Mouse (Mus musculus) brain, embryonic 18.5 days (tissue): ENCODE data around the gene Pltp.
A peak's percentile ranks its signal among the peaks of the same experiment; 100 is the strongest.
"Not testable (repeated sequence)": the region's sequence is repeated elsewhere in the genome, so short reads cannot be mapped to it uniquely, and the experiment has no call there.

Experiments used
- DNase-seq: peaks from one replicate; pipeline ENCODE4 v3.0.0-alpha.2; 2012; ENCODE audit warnings: low read depth, low spot score

Pltp gene

DNA sequence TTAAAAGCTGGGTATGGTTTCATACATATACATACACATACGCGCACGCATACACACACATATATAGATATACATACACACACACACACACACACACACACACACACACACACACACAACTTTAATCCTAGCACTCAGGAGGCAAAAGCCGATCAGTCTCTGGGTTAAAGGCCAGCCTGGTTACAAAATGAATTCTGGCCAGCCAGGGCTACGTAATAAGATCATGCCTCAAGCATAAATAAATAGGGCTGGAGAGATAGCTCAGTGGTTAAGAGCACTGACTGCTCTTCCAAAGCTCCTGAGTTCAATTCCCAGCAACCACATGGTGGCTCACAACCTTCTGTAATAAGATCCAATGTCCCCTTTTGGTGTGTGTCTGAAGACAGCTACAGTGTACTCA is 1.9 kb downstream of the Pltp start:
- not testable (repeated sequence) for DNase-seq

DNA sequence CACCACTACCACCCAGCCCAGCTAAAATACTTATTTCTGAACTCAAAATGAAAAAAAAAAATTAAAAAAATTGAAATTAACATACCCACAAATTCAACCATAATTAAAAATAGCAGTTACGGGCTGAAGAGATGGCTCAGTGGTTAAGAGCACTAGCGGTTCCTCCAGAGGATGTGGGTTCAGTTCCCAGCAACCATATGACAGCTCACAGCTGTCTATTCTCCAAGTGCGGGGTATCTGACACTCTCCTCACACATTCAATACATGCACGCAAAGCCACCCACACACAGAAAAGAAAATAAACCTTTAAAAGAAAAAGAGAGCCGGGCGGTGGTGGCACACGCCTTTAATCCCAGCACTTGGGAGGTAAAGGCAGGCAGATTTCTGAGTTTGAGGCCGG is 7.5 kb downstream of the Pltp start:
- no peak for DNase-seq

- no peak for DNase-seq
Measured at GRCm38 (mm10) chr2:164845782-164846181, 11.7 kb downstream of the Pltp start.

DNA sequence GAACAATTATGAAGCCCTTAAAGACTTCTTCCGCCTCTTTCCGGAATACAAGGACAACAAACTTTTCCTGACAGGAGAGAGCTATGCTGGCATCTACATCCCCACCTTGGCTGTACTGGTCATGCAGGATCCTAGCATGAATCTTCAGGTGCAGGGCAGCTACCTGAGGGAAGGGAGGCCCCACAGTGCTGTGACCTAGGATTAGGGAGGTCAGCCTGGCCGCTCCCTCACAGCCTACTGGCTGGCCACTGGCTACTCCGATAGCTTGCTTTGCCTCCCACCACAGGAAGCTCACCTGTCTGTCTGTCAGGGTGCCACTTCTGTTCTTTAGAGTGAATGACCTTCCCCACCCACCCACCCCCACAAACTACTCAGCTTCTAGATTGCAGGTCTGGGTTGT is 22.3 kb downstream of the Pltp start:
- no peak for DNase-seq

GRCm38 (mm10) chr2:164834531-164834930 is 23.0 kb downstream of the Pltp start:
- DNase-seq = no peak

- DNase-seq = peak; percentile 92
Measured at GRCm38 (mm10) chr2:164833314-164833959, 24.1 kb downstream of the Pltp start, which contains the start of gene Neurl2. Gene Neurl2, minus strand, starts transcription at chr2:164833456.

GRCm38 (mm10) chr2:164832748-164833301 is 24.7 kb downstream of the Pltp start, which contains the start of gene Ctsa:
Gene Ctsa, plus strand, starts transcription at chr2:164832873.
- DNase-seq = peak; percentile 43

GRCm38 (mm10) chr2:164832032-164832747 is 25.3 kb downstream of the Pltp start:
- no peak for DNase-seq

GRCm38 (mm10) chr2:164831029-164831428 is 26.5 kb downstream of the Pltp start:
- no peak for DNase-seq

GRCm38 (mm10) chr2:164829090-164829489 is 28.4 kb downstream of the Pltp start:
- DNase-seq = no peak

- DNase-seq = no peak
Measured at GRCm38 (mm10) chr2:164828437-164828836, 29.1 kb downstream of the Pltp start, which contains the start of gene Spata25. Gene Spata25, minus strand, starts transcription at chr2:164828537.

- no peak for DNase-seq
Measured at GRCm38 (mm10) chr2:164827146-164827850, 30.2 kb downstream of the Pltp start.

DNA sequence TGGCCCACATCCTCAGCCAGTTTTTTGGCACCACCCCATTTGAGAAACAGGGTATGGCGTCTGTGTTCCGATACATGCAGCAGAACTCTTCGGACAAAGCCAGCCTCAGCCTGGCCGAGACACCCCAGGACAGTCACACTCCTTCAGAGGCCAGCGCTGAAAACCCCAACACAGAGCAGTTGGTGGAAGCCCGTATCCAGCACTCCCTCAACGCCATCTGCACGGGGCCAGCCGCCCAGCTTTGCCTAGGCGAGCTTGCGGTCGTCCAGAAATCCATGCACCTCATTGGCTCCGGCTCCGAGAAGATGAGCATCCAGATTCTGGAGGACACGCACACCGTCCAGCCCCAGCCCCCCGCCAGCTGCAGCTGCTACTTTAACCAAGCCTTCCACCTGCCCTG is 32.0 kb downstream of the Pltp start:
- no peak for DNase-seq

GRCm38 (mm10) chr2:164823969-164824368 is 33.5 kb downstream of the Pltp start:
- DNase-seq = no peak

DNA sequence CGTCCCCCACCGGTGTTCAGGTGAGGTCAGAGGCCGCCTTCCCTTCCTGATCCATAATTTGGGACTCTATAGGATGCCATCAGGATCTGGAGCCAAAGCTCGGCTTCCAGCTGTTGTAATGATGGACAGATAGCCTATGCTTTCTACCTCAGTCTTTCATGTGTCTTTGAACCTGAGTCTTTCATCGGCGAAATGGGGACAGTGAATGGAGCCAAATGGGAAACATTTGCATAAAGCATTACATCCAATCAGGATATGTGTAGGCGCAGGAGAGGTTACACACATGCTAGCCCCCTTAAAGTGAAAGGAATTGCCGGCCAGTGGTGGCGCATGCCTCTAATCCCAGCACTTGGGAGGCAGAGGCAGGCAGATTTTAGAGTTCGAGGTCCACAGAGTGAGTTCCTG is 34.3 kb downstream of the Pltp start:
- no peak for DNase-seq

DNA sequence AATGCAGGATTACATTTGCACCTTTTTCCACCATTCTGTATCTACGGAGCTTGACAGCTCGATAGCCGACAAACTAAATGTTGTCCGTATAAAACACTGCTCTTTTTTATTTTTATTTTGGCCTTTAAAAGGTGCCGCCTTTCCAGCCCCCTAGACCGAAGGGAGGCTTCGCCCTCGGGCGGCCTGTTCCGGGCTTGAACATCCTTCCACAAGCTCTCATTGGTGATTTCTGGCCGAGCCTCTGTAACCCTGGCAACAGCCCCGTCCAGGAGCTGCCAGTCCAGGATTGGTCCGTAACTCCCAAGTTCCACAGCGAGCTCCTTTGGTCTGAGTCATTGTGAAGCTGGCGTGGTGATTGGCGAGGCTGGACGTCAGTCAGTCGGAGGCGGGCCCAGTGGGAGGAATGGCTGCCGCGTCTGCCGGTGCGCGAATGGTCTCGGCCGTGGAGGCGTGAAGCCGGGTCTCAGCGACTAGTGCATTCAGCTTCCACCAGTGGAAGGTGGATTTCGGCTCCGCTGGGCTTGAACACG is 34.8 kb downstream of the Pltp start, which contains the start of gene Zswim1:
Zswim1 (plus strand) TSS at position 51 of the 530 bp plus-strand sequence.
- peak; percentile 94 for DNase-seq

DNA sequence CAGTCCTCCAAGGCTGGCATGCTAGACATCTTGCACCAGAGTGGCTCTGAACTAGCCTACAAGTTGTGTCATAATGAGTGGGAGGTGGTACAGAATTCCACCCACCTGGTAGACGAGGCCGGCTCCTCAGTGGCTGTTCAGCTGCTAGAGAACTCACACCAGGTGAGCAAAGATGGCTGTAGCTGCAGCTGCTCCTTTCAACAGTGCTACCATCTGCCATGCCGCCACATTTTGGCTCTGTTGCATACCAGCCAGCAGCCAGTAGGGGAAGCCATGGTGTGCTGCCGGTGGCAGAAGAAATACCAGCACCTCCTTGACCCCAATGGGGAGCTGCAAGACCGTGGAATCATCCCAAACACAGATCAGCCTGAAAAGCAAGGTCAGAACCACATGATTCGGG is 36.5 kb downstream of the Pltp start:
- DNase-seq = no peak

DNA sequence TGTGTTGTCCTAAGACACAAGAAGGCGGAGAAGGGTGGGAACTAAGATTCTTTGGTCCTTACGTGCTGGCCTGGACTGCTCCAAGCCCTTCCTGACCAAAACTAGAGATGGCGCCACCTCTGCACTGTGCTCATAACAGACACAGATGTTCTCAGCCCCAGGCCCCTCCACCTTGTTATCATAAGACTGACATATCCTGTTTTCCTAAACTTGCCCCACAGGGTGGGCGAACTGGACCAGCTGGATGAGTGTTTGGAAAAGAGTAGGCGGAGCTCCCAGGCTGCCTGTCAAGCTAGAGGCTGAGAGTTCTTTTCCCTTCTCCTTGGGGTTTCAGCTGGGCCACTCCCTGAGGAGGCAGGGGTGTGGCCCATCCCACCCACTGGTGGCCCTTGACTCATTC is 39.8 kb downstream of the Pltp start:
- no peak for DNase-seq

- DNase-seq = no peak
Measured at GRCm38 (mm10) chr2:164817206-164817605, 40.3 kb downstream of the Pltp start.

DNA sequence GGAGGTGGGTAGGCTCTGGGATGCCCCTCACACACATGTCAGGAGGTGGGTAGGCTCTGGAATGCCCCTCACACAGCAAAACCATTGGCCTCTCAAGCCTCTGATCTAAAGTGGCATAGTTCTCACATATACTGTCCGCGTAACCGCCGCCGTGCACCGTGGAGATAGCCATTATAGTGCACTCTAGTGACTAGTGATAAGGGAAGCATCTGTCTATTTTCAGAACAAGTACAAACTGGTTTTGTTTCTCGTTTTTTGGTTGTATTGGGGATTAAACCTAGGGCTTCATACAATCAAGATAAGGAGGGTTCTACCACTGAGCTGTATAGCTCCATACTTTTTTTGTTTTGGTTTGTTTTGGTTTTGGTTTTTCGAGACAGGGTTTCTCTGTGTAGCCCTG is 41.7 kb downstream of the Pltp start:
- no peak for DNase-seq

DNA sequence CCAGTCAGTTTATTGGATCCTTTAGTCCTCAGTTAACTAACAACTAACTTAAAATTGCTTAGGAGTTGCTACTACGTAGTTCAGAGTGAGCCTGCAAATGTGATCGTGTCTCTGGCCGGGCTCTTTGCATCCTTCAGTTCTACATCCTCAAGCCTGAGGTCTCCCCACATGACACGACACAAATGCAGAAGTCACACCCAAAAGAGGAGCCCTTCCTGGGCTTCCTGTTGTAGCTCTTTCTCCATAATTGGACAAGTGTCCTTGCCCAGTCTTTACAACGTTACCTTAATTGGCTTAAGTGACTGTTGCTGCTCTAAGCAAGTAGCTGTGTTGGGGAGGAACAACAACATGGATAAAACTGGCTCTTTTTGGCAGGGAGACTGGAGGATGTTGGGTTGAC is 42.2 kb downstream of the Pltp start:
- DNase-seq = no peak

DNA sequence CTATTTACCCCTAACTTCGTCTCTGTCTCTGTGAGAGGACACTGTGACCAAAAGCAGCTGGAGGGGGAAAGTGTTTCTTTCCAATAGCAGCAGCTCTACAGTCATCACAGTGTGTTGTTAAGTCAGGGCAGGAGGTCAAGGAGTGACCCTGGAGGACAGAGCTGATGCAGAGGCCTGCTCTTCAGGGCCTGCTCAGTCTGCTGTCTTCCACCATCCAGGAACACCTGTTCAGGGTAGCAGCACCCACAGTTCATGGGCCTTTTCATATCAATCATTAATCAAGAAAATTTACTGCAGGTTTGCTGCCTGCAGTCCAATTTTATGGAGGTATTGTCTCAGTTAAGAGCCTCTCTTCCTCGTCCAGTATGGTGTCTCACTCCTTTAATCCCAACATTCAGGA is 44.0 kb downstream of the Pltp start:
- DNase-seq = no peak
